Mouse (Mus musculus) lung, embryonic 14.5 days (tissue): ENCODE measurements at regions not wholly inside any gene's neighbourhood (a gene's known extent, or its start where the extent isn't known, plus 50 kb on each side); places are given as distances from the start of the nearest gene placed in this dataset.

ENCODE experiments used
- ATAC-seq: fragments of 200-750 bp; cut with Nextera tagmentation; 2 replicates; pipeline ENCODE4 v1.8.0; 2017; ENCODE audit warnings: mild to moderate bottlenecking, moderate TSS enrichment, moderate library complexity; ENCODE audit not compliant: insufficient read depth
- DNase-seq: peaks from one replicate; pipeline ENCODE4 v3.0.0-alpha.2; 2015
- H3K27ac ChIP-seq: fragments of 300-500 bp; sonication (generic); 2 replicates; pipeline ENCODE4 v1.5.1; 2014; ENCODE audit warnings: low read depth, mild to moderate bottlenecking, moderate library complexity
- H3K27me3 ChIP-seq: fragments of 300-500 bp; sonication (generic); 2 replicates; pipeline ENCODE4 v1.6.1; 2014; ENCODE audit warnings: low read length, control low read depth; ENCODE audit not compliant: insufficient read depth
- H3K36me3 ChIP-seq: fragments of 300-500 bp; sonication (generic); 2 replicates; pipeline ENCODE4 v1.6.1; 2014; ENCODE audit warnings: control low read depth; ENCODE audit not compliant: insufficient read depth
- H3K4me1 ChIP-seq: fragments of 300-500 bp; sonication (generic); 2 replicates; pipeline ENCODE4 v1.6.1; 2014; ENCODE audit warnings: antibody characterized with exemption, control low read depth; ENCODE audit not compliant: insufficient read depth
- H3K4me2 ChIP-seq: fragments of 300-500 bp; sonication (generic); 2 replicates; pipeline ENCODE4 v1.6.1; 2014; ENCODE audit warnings: mild to moderate bottlenecking
- H3K4me3 ChIP-seq: fragments of 300-500 bp; sonication (generic); 2 replicates; pipeline ENCODE4 v1.5.1; 2014; ENCODE audit warnings: low read depth, low read length
- H3K9ac ChIP-seq: fragments of 300-500 bp; sonication (generic); 2 replicates; pipeline ENCODE4 v1.6.1; 2014
- H3K9me3 ChIP-seq: fragments of 300-500 bp; sonication (generic); 2 replicates; pipeline ENCODE4 v1.6.1; 2016; ENCODE audit warnings: low read depth, low read length, control low read depth
- CTCF ChIP-seq: IDR thresholded peaks from 2 replicates; pipeline ENCODE4 v1.5.1; 2016; ENCODE audit warnings: antibody characterized with exemption, low read depth
- WGBS: fragments of 180-500 bp; shearing (Covaris S2); extraction: QIAGEN DNeasy Blood & Tissue Kit; methylation state at CpG from one replicate; pipeline ENCODE4 v1.1.7; 2014; 5-methylcytosine and 5-hydroxymethylcytosine counted together

DNA sequence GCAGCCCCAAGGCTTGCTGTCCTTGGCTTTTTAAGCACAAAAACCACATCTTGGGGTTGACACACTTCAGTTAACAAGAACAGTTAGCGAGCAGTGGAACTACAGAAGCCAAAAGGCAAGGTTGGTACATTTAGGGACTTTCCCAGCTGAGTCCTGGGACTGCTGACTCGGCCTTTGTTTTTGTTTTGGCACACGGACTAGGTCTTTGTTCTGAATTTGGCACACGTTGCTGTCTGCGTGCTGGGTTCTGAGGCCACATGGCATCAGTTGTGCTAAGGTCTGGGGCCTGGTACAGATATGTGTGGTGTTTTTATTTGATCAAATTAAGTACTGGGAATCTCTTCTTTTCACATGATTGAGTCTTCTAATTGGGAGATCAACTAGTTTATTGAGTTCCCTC, 124.1 kb upstream of the Gm6793 start:
- Histone ChIP-seq H3K9me3 (no peaks in the 10 kb centered on the region), H3K9ac (no peak overlapping the region), H3K36me3 (no peaks in the 10 kb centered on the region), H3K4me2 (no peak overlapping the region), H3K4me1 (no peaks in the 10 kb centered on the region), H3K27ac (no peak overlapping the region), H3K27me3 (no peaks in the 10 kb centered on the region), H3K4me3 (no peak overlapping the region)
- no peak for TF ChIP-seq CTCF
- DNase-seq (no peak), ATAC-seq (no peak)
- WGBS, result 57% methylated on average over 5 of the region's 5 CpGs

DNA sequence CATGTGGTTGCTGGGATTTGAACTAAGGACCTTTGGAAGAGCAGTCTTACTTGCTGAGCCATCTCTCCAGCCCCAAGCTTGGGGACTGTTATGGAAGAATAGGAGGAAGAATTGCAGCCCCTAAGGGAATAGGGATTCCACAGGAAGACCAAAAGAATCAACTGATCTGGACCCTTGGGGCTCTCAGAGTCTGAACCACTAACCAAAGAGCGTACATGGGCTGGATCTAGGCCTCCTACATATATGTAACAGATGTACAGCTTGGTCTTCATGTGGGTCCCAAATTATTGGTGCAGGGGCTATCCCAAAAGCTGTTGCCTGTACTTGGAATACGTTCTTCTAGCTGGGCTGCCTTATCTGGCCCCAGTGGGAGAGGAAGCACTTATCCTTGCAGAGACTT, 115.4 kb upstream of the Gm6793 start:
- Histone ChIP-seq H3K27ac (no peak overlapping the region), H3K27me3 (no peaks in the 10 kb centered on the region), H3K9me3 (no peaks in the 10 kb centered on the region), H3K4me3 (no peak overlapping the region), H3K36me3 (no peaks in the 10 kb centered on the region), H3K4me2 (no peak overlapping the region), H3K9ac (no peak overlapping the region), H3K4me1 (no peaks in the 10 kb centered on the region)
- DNase-seq (no peak), ATAC-seq (no peak)
- 67% methylated on average over 2 of the region's 2 CpGs for WGBS
- no peak for TF ChIP-seq CTCF

DNA sequence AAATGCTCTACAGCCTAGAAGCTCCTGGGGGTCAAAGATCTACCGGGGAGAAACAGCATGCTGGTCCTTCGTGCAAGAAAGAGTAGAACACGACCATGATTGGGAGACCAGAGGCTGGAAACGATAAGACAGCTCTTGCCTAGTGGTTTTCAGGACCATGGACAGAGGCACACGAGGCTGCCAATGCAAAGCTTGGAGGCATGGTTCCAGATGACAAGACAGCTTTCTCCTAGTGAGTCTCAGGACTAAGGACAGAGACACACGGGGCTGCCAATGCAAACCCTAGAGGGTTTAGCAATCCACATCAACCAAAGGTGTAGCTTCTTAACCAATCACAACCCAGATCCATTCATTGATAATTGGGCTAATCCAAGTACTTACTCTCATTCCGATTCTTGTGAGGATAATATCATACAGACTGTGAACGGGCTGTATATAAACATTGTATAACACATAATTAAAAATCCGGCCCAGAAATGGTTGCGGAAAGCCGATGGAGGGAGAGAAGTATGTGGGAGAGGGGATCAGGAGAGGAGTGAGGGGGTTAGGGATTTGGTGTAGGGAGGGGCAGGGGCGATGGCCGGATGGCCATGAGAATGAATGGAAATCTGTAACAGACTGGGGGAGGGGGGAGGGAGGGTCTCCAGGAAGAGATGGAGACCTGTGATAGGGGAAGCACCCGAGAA, 114.1 kb upstream of the Gm6793 start:
- Histone ChIP-seq H3K9ac (no peak overlapping the region), H3K9me3 (no peaks in the 10 kb centered on the region), H3K27ac (no peak overlapping the region), H3K36me3 (no peaks in the 10 kb centered on the region), H3K4me2 (no peak overlapping the region), H3K4me1 (no peaks in the 10 kb centered on the region), H3K27me3 (no peaks in the 10 kb centered on the region), H3K4me3 (no peak overlapping the region)
- 47% methylated on average over 14 of the region's 14 CpGs for WGBS
- TF ChIP-seq CTCF, result no peak
- ATAC-seq (peak; percentile 94), DNase-seq (peak; percentile 97)

DNA sequence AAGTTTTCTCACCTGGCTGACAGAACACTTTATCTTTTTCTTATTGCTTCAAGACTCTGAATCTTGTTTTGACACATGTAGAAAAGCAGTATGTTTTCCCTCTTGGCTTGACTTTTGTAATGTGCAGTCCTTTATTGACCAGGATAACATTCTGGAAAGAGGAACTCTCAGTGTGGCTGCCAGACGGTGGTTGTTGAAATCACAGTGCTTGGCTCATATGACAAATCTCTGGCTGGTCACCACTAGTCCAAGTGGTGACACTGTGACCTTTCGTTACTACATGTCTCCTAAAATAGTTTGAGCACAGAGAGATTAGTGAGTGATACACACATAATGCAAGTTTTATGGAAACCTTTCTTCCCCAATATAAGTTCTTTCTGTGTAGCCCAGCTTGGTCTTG, 97.1 kb upstream of the Gm6793 start:
- Histone ChIP-seq H3K9ac (no peak overlapping the region), H3K4me2 (no peak overlapping the region), H3K4me1 (no peaks in the 10 kb centered on the region), H3K27me3 (no peaks in the 10 kb centered on the region), H3K4me3 (no peak overlapping the region), H3K27ac (no peak overlapping the region), H3K9me3 (no peaks in the 10 kb centered on the region), H3K36me3 (no peaks in the 10 kb centered on the region)
- ATAC-seq, result no peak
- no peak for DNase-seq
- WGBS, result 49% methylated on average over 2 of the region's 2 CpGs
- no peak for TF ChIP-seq CTCF

DNA sequence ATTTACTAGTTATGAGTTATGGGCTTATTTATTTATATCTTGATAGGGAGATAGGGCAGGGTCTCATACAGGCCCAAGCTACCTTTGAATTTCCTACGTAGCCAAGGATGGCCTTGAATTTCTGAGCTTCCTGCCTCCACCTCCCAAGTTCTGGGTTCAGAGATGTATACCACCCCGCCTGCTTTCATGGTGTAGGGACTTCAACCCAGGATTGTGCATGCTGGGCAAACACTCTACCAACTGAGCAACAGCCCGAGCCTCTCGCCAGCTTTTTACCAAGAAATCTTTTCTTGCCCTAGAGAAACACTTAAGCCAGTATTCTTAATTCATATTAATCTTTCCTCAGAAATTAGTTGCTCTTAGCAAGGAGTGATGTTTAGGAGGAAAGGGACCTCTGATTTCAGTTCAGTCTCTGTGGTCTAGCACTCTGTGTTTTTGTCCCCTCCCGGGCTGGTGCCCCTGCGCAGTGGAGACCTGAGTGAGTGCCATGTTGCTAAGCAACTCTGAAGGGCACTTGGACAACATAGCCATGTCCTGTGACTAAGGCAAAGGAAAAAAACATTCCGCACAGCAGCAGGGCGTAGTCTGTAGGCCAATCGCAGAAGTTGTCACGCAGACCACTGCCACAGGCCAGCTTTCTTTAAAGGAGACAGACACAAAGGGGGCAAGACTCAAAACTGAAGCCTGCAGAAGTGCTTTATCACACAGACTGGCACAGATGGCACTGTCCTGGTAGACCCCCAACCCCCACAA, 83.2 kb upstream of the Gm6793 start:
- Histone ChIP-seq H3K4me2 (no peak overlapping the region), H3K27ac (no peak overlapping the region)
- peak; percentile 71 for DNase-seq

DNA sequence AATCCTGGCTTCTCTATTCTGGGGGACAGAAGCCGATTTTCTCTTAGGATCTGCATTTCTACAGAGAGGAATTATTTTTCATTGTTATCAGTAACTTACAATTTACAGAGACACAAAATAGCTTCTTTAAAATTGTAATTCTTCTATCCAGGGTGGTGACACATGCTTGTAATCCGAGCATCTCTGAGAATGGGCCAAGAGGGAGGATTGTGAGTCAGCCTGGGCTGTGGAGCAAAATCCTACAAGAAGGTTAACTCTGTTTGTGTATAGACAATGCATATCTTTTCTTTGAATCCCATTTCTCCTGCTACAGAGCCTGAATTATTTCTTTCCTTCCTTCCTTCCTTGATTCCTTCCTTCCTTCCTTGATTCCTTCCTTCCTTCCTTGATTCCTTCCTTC, 80.0 kb upstream of the Gm6793 start:
- no peaks in the 10 kb centered on the region for H3K27me3 ChIP-seq
- no peak overlapping the region for H3K27ac ChIP-seq
- no peak overlapping the region for H3K4me3 ChIP-seq
- WGBS, result 71% methylated on average over 2 of the region's 2 CpGs
- TF ChIP-seq CTCF, result no peak
- no peaks in the 10 kb centered on the region for H3K9me3 ChIP-seq
- no peaks in the 10 kb centered on the region for H3K36me3 ChIP-seq
- no peaks in the 10 kb centered on the region for H3K4me1 ChIP-seq
- H3K4me2 ChIP-seq, result no peak overlapping the region
- ATAC-seq (no peak), DNase-seq (no peak)
- no peak overlapping the region for H3K9ac ChIP-seq

More for the DNA sequence above, 83.2 kb upstream of the Gm6793 start:
- Histone ChIP-seq H3K36me3 (no peaks in the 10 kb centered on the region), H3K4me1 (no peaks in the 10 kb centered on the region), H3K9ac (no peak overlapping the region), H3K4me3 (no peak overlapping the region), H3K27me3 (no peaks in the 10 kb centered on the region), H3K9me3 (no peaks in the 10 kb centered on the region)
- WGBS, result 66% methylated on average over 10 of the region's 10 CpGs
- TF ChIP-seq CTCF, result no peak
- peak; percentile 99 for ATAC-seq

DNA sequence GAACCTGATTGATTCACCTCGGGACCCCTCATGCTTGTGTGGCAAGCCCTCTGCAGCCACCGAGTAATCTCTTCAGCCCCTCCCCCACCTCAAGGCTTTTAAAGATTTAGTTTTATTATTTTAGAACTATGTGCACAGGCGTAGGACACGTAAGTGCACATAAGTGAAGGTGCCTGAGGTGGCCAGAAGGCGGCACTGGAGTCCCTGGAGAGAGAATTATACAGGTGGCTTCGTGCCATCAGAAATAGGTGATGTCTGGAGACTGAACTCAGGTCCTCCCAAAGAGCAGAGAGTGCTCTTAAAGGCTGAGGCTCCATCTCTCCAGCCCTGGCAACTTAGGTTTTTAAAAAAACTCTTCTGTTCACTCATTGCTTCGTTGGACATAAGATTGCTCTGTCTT, 78.7 kb upstream of the Gm6793 start:
- WGBS, result 57% methylated on average over 7 of the region's 7 CpGs
- Histone ChIP-seq H3K4me3 (no peak overlapping the region), H3K9ac (no peak overlapping the region), H3K9me3 (no peaks in the 10 kb centered on the region), H3K27ac (no peak overlapping the region), H3K4me2 (no peak overlapping the region), H3K27me3 (no peaks in the 10 kb centered on the region), H3K4me1 (no peaks in the 10 kb centered on the region), H3K36me3 (no peaks in the 10 kb centered on the region)
- no peak for TF ChIP-seq CTCF
- DNase-seq (no peak), ATAC-seq (no peak)
